9 mouse cellular contexts compared by ENCODE assay signal in the genomic region with DNA sequence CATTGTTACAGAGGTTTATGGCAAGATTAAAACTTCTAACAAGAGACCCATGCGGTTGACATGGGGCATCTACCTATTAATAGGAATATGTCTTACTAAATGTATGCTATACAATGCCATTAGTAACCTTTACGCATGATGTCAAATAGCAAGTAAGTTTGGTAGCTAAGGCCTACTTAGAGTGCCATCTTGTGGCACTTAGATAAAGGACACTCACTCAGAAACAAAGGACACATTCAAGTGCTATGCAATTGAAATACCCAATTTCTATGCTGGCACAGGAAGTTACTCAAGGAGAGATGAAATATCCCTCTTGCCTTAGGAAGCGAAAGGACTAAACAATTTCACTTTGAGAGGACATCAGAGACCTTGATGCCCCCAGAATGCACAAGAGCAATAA. TPM values are rescaled to one million over a fixed set of nuclear protein-coding genes. Genes with fewer than 3 reads are reported as not detected.
DNase-seq lines count a peak whose midpoint lies in the region; ATAC-seq and TF ChIP-seq lines count a peak whose summit lies in the region.
"Had no signal": no experiment of that assay in that cellular context is flagged by ENCODE, and none has a peak within 500 bp of the region (broad histone marks: within the 10 kb centered on the region; RNA-seq: fewer than 3 reads in every experiment).

No protein-coding gene starts in this region.

- H3K4me2 ChIP-seq in midbrain, embryonic 12.5 days (replicated peaks): no peak overlapping the region
- H3K4me2 ChIP-seq: liver, embryonic 15.5 days had no signal

- ATAC-seq in midbrain, embryonic 12.5 days (ENCODE audit: low FRiP score, low read depth): peak; percentile 56; the same call in 1 of the 2 replicates
- ATAC-seq in erythroblast, adult 5-6 weeks (replicated peaks; ENCODE audit: low FRiP score, poor library complexity, severe bottlenecking): no peak

- H3K27ac ChIP-seq in layer of hippocampus, adult 2 months: peak overlapping the region; percentile 86
- 0 out of 2 replicates have a peak overlapping the region, but pooled peaks have one; percentile 31 for H3K27ac ChIP-seq in midbrain, embryonic 12.5 days (replicated peaks)
- H3K27ac ChIP-seq: liver, embryonic 15.5 days had no signal

- no peak for DNase-seq in layer of hippocampus, adult 2 months (ENCODE audit: low spot score in 2 of 2)
- no peak for DNase-seq in layer of hippocampus, postnatal 36 days
- DNase-seq in MN1 (ENCODE audit: low spot score): peak; percentile 63
- DNase-seq in embryo, embryonic 11.5 days (ENCODE audit: low read depth, low spot score): peak; percentile 20
- DNase-seq in c-Kit-positive CD71-positive TER-119-positive erythroid progenitor cells, embryonic 14.5 days (ENCODE audit: low spot score): no peak
- no peak for DNase-seq in right cerebral cortex, postnatal 25 days

- no peaks in the 10 kb centered on the region for H3K27me3 ChIP-seq in midbrain, embryonic 12.5 days
- H3K27me3 ChIP-seq: liver, embryonic 15.5 days had no signal

- H3K9me3 ChIP-seq in midbrain, embryonic 12.5 days: no peaks in the 10 kb centered on the region
- H3K9me3 ChIP-seq: liver, embryonic 15.5 days had no signal

- 72% methylated on average over 3 of the region's 3 CpGs for WGBS in midbrain, embryonic 12.5 days

- peak; percentile 92 for TF ChIP-seq CTCF in layer of hippocampus, adult 2 months (conservative IDR thresholded peaks at IDR 0.05)

- H3K36me3 ChIP-seq in midbrain, embryonic 12.5 days: peaks cover 16% of the 10 kb centered on the region

- no peak overlapping the region for H3K4me3 ChIP-seq in layer of hippocampus, adult 2 months
- H3K4me3 ChIP-seq in midbrain, embryonic 12.5 days: no peak overlapping the region
- H3K4me3 ChIP-seq: liver, embryonic 15.5 days had no signal

- H3K9ac ChIP-seq in midbrain, embryonic 12.5 days (replicated peaks): no peak overlapping the region
- H3K9ac ChIP-seq: liver, embryonic 15.5 days had no signal

- no peaks in the 10 kb centered on the region for H3K4me1 ChIP-seq in midbrain, embryonic 12.5 days
- H3K4me1 ChIP-seq: liver, embryonic 15.5 days had no signal

RNA-seq across cellular contexts. Expression of a gene that starts 55.9 kb away (rescaled TPM):
- total RNA-seq in layer of hippocampus, adult 2 months (2021): 10 to 100 TPM; 74.9 to 90.7 TPM
- total RNA-seq in layer of hippocampus, postnatal 36 days (2021): 10 to 100 TPM; 78.1 to 87.0 TPM
- polyA plus RNA-seq in midbrain, embryonic 12.5 days (2016; fragmentation: Nextera tagmentation; extraction: Ambion mirVana): 16.1 and 21.3 TPM in 2 replicates
- total RNA-seq in erythroblast, adult 5-6 weeks (2015; ENCODE audit: low replicate concordance): 42.1 and 42.8 TPM in 2 replicates
- total RNA-seq in erythroblast, adult 5-6 weeks (2017; ENCODE audit: low replicate concordance): 89.2 and 151 TPM in 2 replicates

Comparison
In these comparisons a context has a peak if more than half of its experiments do, and no peak if none do; other contexts are left out.
1. DNase-seq: peak in MN1 (single experiment) and embryo, embryonic 11.5 days (single experiment); none in layer of hippocampus, adult 2 months (0 of 2), layer of hippocampus, postnatal 36 days (0 of 2), c-Kit-positive CD71-positive TER-119-positive erythroid progenitor cells, embryonic 14.5 days (single experiment) and right cerebral cortex, postnatal 25 days (single experiment).